Mouse (Mus musculus) small intestine, adult 2 months (tissue): Measurements from ENCODE around the gene Cfap58.

Experiments used
- CTCF ChIP-seq: fragments of 200-500 bp; IDR thresholded peaks from 2 replicates; pipeline ENCODE4 v1.5.1; 2012; ENCODE audit warnings: low read depth, mild to moderate bottlenecking, control low read depth, inconsistent platforms, low read length, moderate library complexity, mixed read lengths; ENCODE audit not compliant: insufficient replicate concordance, insufficient read length; ENCODE audit errors: extremely low read depth
- POLR2A ChIP-seq: fragments of 200-500 bp; IDR thresholded peaks from 2 replicates; pipeline ENCODE4 v1.6.1; 2012; ENCODE audit warnings: low read depth, mild to moderate bottlenecking, control low read depth, inconsistent platforms, low read length, moderate library complexity

DNA sequence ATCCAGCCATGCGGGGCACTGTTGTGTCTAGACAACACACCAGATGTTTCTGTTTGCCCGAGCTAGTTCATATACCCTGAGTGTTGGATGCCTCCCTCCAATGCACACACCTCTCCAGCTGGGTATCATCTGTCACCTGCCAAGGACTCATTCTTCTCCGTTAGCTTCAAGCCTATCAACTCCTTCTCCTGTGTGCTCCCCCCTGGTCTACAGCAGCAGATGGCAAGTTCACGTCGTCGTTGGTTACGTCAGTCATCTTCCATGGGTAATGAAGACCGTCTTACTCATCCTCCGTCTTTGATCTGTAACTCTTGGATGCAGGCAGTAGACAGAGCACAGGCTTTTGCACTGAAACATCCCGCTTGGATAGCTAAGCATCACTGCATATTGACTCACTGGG, 42.8 kb downstream of the Cfap58 start:
- TF ChIP-seq CTCF (no peak), POLR2A (no peak)
